Comparison of ENCODE assay signal across 10 mouse cellular contexts in genomic region chr8:95700282-95700681, GRCm38 (mm10). TPM values are rescaled to one million over a fixed set of nuclear protein-coding genes. Genes with fewer than 3 reads are reported as not detected.
DNase-seq lines count a peak whose midpoint lies in the region; ATAC-seq lines count a peak whose summit lies in the region.
"Had no signal": no experiment of that assay in that cellular context is flagged by ENCODE, and none has a peak within 500 bp of the region (broad histone marks: within the 10 kb centered on the region; RNA-seq: fewer than 3 reads in every experiment).

No protein-coding gene starts in this region.

- no peak overlapping the region for H3K4me3 ChIP-seq in forebrain, embryonic 13.5 days
- H3K4me3 ChIP-seq: limb, embryonic 13.5 days had no signal

- peak; percentile 56 to 67 for DNase-seq in cerebellum, postnatal 14 days
- peak; percentile 89 for DNase-seq in layer of hippocampus, adult 9-11 months
- peak; percentile 74 for DNase-seq in retina, embryonic 14.5 days (ENCODE audit: low spot score)
- DNase-seq in c-Kit-positive CD71-positive TER-119-positive erythroid progenitor cells, embryonic 14.5 days (ENCODE audit: low spot score), result no peak
- DNase-seq in thymus, postnatal 4 days, result no peak
- no peak for DNase-seq in gastrocnemius, adult 8-10 months (ENCODE audit: low spot score in 2 of 2)

- H3K27ac ChIP-seq in forebrain, embryonic 13.5 days, result peak overlapping the region; percentile 60
- H3K27ac ChIP-seq: limb, embryonic 13.5 days had no signal

- no peaks in the 10 kb centered on the region for H3K9me3 ChIP-seq in forebrain, embryonic 13.5 days (replicated peaks)
- H3K9me3 ChIP-seq: limb, embryonic 13.5 days had no signal

- no peak for ATAC-seq in cerebellum, adult (ENCODE audit: insufficient number of reproducible peaks, low FRiP score, low TSS enrichment)
- no peak for ATAC-seq in forebrain, embryonic 13.5 days
- ATAC-seq: inflammation-experienced regulatory T-cells, adult 6 months had no signal

- peak overlapping the region; percentile 25; the same call in 1 of the 2 replicates for H3K4me2 ChIP-seq in forebrain, embryonic 13.5 days
- H3K4me2 ChIP-seq: limb, embryonic 13.5 days had no signal

- H3K9ac ChIP-seq in forebrain, embryonic 13.5 days, result no peak overlapping the region
- H3K9ac ChIP-seq: limb, embryonic 13.5 days had no signal

- no peaks in the 10 kb centered on the region for H3K36me3 ChIP-seq in forebrain, embryonic 13.5 days (ENCODE audit: poor library complexity, severe bottlenecking)
- H3K36me3 ChIP-seq: limb, embryonic 13.5 days had no signal

- 43% methylated on average over 9 of the region's 9 CpGs for WGBS in forebrain, embryonic 13.5 days

- peaks cover 12% of the 10 kb centered on the region for H3K27me3 ChIP-seq in forebrain, embryonic 13.5 days

- peaks cover 55% of the 10 kb centered on the region for H3K4me1 ChIP-seq in forebrain, embryonic 13.5 days

RNA-seq across cellular contexts. Expression of gene Setd6, which starts 15.4 kb away (rescaled TPM):
- polyA plus RNA-seq in forebrain, embryonic 13.5 days (2015; fragmentation: Nextera tagmentation; extraction: Ambion mirVana), result 22.3 and 30.5 TPM in 2 replicates
- total RNA-seq in gastrocnemius, adult 8-10 months (2022), result 10 to 100 TPM; 14.2 to 15.5 (median 14.9) TPM

RNA-seq across cellular contexts. Expression of gene Ndrg4, which starts 23.5 kb away (rescaled TPM):
- 76.9 and 103 TPM in 2 replicates for polyA plus RNA-seq in forebrain, embryonic 13.5 days (2015; fragmentation: Nextera tagmentation; extraction: Ambion mirVana)
- total RNA-seq in gastrocnemius, adult 8-10 months (2022), result 1 to 10 TPM; 3.6 to 4.0 (median 3.9) TPM

Comparison
In these comparisons a context has a peak if more than half of its experiments do, and no peak if none do; other contexts are left out.
1. DNase-seq: peak in cerebellum, postnatal 14 days (2 of 2), layer of hippocampus, adult 9-11 months (single experiment) and retina, embryonic 14.5 days (single experiment); none in c-Kit-positive CD71-positive TER-119-positive erythroid progenitor cells, embryonic 14.5 days (single experiment), thymus, postnatal 4 days (single experiment) and gastrocnemius, adult 8-10 months (0 of 2).